Mouse (Mus musculus): ENCODE measurements around the gene Sigmar1.

DNA sequence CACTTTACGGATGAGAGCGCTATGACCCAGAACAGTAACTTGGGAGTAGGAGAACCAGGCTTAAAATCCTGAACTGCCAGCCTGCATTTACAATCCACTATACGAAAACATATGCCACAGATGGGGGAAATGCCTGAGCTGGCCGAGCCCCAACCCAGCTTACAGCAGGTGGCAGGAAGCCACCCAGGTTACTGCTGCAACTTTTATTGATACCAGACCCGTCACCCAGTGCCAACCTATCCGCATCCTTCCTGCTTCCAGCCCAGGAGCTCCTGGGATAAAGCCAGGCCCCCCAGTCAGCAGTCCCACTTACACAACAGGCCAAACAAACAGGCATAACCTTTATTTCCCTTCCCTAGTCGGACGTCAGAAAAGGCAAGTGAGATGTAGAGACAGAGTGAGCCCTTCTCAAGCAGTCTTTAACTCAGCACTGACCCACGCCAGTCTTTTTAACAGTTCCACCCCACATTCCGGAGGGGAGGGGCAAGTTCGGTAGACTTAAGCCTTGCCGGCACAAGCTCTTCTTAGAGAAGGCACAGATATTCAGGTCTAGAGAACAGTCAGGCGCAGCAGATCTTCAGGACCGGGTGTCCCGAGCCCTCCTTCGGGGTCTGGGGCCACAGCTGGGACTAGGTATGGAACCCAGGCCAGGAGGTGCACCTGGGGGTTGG lies 44.1 kb downstream of the Sigmar1 start:
- TF ChIP-seq CTCF (IDR thresholded peaks at IDR 0.05; ENCODE audit: borderline replicate concordance, extremely low read depth, insufficient read depth, insufficient read length), result no peak
- TF ChIP-seq POLR2A (IDR thresholded peaks at IDR 0.05; ENCODE audit: borderline replicate concordance, extremely low read depth, insufficient read depth, insufficient read length, poor library complexity, severe bottlenecking), result no peak

Measured in brain, embryonic 14.5 days (tissue).